Mouse (Mus musculus) layer of hippocampus, adult 18-20 months (tissue): ENCODE measurements at regions not wholly inside any gene's neighbourhood (a gene's known extent, or its start where the extent isn't known, plus 50 kb on each side); places are given as distances from the start of the nearest gene placed in this dataset.
A peak's percentile ranks its signal among the peaks of the same experiment; 100 is the strongest.

Experiments
- DNase-seq, 2 experiments: peaks; one replicate each; pipeline ENCODE4 v3.0.0; 2022; ENCODE audit warnings: low spot score in 2 of 2

DNA sequence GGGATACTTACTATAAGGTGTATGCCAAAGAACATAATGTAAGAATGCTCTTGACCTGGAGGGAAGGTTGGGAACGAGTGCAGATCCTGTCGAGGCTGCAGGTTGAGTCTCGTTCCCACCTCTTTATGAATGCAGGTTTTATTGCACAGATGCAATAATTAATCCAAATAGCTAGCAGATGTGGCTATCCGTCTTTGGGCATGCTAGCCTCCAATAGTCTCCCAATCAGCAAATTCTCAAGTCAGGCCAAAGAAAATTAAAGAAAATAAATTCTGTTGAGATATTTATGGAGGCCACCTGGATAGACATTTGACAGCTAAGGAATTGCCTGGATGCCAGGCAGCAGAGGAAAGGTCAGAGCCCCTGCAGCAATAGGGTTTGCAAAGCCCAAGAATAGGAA is 175.7 kb upstream of the Spag17 start:
- DNase-seq: no peak

DNA sequence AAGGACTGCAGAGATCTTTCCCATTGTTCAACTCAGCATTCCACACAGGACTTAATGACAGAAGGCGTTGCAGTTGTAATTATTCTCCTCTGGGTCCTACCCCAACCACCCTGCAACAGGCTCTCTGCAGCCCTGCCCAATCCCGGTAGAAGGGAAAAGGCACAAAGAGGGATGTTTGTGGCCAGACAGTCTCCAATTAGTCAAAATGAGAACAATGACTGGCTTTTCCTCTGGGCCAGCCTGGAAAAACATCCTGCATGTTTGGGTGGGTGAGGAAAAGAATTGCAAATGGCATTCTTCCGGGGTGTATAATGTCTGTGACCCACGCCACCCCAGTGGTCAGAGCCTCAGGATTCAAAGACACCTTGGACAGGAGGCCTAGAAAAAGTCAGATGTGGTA is 168.8 kb upstream of the Spag17 start:
- DNase-seq: no peak

DNA sequence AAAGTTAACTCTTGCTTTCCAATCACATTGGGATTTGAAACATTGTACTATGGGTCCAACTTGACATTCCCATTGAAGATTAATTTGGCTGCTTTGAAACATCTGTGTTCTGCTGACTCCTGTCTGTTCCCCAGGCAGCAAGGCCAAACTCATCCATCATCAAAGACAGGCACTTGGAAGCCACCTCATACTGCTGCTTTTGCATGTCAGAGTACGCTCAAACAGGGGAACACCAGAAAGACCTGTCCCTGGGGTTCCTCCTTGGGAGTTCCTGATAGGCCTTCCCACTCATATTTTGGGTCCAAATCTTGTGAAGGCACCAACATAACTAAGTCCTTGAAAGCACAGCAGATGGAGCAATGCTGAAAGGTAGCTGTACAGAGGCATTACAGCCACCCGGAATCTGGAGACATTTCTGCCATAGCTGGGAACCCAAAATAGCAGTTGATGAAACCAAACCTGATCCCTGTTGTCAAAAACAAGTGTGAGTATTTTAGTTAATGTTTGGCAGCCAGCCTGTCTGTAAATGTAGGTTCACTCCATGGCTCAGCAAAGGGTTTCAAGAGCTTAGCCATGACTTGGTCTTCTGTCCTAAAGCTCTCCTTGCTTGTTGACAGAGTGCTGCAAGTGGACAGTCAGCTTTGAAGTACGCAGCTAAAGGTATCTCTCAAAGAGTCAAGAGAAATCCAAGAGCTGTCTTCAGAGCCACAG is 147.0 kb upstream of the Spag17 start:
- DNase-seq: no peak

DNA sequence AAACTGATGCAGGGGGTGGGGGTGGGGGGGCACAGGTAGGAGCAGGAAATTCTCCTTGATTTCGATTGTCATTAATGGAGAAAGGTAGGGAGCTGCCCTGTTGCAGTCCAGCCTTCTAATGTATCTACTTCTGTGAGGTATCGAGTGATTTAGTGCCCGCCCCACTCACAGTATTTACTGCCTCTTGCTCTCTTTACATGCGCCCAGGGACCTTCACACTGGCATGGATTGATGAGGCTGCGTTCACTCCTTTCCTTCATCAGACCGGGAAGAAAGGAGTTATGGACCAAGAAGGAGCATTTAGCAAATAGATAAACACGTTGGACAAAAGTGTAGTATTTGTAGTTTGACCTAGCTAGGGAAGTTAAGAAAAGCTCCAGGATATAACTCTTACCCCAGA is 145.6 kb upstream of the Spag17 start:
- DNase-seq: no peak

DNA sequence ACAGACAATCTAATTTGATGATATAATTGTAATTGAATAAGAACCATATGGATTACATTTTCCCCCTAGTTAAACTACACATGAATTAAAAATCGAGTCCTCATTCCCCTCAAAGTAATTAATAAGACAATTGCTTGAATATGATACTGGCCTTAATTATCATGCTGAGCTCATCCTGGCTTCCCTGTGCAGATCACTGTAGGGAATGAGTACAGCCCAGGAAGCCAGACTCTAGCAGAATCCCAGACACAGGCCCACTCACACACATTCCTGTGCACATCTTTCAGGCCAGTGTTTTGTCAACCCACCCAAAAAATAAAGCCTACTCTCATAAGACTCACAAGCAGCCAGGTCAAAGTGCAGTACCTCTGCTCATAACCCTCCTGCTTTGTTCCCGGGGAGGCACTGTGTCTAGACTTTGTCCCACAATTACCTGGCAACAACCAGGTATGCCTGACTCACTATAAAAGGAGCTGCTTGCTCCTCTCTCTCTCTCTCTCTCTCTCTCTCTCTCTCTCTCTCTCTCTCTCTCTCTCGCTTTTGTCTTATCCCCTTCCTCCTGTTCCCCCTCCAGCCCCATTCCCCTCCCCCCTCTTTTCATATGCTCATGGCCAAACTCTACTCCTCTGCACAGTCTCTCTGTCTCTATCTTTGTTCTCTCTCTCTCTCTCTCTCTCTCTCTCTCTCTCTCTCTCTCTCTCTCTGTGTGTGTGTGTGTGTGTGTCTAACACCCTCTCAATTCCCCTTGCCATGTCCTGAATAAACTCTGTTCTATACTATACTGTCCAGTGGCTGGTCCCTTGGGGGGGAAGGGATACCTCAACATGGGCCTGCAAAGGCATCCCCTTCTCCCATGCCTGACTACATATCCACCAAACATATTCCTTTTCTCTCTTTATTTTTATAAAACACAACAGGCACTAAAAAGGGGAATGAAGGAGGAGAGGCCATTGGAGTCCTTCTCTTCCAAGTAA is 143.7 kb upstream of the Spag17 start:
- no peak for DNase-seq

DNA sequence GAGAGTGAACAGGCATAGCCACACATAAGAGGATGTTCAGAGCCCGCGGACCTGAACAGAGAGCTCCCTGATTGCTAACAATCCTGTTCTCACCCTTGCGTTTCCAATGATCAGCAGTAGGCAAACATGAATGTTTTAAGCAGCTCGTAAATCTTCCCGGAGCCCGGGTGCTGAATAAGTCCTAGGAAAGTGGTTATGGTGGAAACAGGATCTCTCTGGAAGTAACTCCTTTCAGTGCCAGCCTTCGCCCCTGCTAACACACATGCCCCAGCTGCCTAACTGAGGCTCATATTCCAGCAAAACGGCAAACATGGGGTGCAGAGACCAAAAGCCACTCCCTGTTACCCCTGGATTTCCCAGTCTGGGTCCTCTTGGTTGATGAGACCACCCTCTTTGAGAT is 135.5 kb upstream of the Spag17 start:
- DNase-seq: no peak

DNA sequence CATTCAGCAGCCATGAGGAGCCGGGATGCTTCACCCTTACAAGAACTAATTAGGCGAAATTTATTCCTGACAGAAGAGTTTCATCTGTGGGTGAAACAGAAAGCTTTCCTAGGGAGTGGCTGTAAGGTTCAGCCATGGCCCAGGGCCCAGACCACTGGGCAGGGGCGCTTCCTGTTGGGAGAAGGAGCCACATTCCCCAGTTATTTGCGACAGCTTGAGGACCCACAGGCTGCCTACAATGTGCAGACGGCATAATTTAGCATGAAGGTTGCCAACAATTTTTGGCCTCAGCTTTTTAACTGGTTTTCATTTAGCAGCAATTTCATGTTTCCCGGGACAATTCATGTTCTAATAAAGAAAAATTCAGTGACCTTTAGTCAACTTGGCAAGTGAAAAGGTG is 106.7 kb upstream of the Spag17 start:
- peak; percentile 9 to 44 for DNase-seq

DNA sequence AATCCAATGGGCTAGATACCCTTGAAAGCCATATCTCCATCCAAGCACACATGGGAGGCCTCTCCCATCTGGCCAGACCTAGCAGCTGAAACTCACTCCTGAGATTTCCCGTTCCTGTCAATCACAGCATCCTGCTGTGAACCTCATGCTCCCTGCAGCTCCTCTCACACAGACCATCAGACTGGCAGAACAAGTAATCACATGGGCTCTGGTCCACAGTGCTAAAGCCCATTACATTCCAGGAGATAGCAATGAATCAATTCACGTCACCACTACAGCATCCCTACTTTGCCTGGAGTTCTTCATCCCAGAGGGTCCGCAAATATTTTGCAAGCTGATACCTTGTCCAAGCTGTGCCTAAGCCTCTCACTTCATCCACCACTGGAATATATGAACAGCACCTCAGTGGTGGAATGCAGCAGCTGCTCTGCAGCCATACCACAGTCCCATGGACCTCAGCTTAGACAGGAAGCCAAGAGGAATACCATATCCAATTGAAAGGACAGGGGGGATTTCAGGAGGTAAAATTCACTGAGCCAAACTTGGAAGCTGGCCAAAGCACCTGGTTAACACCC is 99.2 kb upstream of the Spag17 start:
- no peak for DNase-seq

DNA sequence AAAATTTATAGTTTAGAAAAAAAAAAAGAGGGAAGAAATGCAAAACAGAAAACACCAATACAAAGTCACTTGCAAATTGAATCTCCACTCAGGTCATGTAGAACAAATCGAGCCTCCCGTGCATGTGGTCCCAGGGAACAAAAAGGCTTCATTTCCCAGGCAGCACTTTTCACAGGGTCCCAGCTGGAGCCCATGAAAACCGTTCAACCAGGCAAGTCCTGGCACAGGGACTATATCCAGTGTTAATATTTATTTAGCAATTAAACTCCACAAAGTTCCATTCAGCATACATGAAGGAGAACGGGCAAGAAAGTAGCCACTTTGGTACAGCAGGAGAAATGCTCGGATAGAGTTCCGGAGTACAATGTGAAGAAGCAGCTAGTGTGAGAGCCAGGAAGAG is 93.9 kb upstream of the Spag17 start:
- no peak for DNase-seq

DNA sequence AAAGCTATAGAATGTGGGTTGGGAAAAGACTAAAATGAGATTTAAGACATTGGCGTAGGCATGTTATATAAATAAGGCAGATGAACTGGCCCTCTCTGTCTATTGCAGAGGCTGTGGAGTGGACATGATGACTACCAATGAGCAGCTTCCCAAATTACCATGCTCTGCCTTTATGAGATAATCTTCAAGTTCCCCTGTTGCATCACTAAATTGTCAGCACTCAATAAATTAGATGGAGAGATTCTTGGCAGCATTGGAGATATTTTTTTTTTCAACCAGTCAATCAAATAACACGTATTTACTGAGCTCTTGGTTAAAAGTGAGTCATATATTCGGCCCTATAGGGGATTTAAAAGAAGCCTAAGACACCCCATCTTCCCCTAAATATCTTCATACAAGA is 91.6 kb upstream of the Spag17 start:
- DNase-seq: no peak

DNA sequence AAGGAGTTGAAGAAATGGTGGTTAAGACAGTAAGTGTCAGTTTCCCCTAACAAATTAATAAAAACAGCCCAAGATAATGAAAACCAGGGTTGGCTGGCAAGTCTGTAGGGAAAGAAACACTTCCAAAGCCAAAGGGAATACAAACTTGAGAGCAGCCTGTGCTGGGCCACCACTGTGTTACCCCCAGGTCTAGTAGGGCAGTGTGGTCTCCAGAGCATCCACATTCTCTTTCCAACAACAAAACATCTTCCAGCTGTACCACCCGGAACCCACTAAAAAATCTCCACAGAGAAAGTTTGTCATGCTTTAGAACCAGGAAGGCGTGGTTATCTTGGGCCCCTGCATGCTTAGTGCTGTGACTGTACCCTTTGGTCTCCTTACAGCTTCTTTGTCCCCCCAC is 89.4 kb upstream of the Spag17 start:
- DNase-seq: no peak

DNA sequence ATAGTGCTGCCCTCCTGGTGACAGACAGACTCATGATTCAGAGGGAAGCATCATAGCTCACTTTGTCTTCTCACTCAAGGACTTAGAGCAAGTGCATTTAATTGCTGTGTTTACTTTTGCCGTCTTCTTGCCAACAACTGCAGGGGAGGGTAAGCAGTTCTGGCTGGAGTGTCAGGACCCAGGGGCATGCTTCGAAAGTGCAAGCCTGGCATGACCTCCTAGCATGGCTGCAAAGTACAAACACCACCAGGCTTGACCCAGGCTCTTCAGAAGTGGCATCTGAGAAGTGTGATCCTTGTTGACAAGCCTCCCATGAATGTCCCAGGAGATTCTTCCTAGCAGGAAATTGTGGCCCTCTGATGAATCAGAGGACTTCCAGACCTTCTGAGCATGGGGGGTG is 87.4 kb upstream of the Spag17 start:
- no peak for DNase-seq

DNA sequence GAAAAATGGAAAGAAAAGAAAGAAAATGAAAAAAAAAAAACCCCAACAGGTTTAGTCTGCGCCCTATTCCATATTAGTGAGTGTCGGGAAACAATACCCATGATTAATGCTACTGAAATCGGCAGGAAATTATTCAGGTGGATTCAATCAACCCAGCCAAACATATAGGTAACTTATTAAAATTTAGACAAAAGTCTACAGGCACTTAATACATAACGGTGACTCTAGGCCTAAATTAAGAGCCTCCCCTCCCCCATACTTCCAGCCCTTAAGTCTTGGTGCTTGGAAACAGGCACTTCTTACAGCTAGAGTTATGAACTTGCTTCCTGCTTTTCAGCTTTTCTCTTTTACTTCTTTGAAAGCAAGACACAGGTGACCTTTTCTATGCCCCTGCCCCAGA is 74.7 kb upstream of the Spag17 start:
- DNase-seq: no peak

DNA sequence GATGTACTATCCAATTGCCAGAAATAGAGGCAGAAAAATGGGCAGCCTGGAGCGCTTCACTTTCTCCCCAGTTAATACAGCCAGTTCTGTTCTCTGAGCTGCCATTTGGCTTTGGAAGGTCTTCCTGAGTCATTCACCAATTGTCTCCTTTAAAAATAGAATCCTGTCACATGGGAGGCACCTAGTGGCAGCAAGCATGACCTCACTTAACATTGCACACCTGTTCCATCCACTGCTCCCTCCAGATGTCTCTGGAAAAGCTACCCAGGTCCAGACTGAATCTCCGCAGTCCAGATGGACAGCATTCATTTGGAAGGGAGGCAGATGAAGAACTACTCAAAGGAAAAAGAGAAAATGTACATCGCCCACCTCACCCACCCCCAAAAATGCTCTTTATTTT is 73.9 kb upstream of the Spag17 start:
- DNase-seq: peak in 1 of 2 experiments; percentile 2

DNA sequence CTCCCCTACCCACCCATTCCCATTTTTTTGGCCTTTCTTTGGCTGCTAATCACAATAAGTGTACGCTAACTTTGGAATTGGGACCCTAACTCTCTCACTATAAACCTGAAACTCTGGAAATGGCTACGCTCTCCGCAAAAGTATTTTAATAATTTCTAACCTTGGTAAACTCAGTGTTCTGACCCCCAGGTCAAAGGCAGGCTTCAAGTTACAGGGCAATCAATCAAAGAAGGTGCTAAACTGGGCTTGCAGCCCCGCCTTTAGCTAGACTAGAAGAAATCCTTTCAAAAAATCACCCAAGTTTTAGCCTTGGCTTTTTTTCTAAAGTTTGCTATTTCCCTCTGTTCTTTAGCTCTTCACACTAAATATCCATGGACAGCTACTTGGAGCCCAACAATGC is 72.4 kb upstream of the Spag17 start:
- no peak for DNase-seq

DNA sequence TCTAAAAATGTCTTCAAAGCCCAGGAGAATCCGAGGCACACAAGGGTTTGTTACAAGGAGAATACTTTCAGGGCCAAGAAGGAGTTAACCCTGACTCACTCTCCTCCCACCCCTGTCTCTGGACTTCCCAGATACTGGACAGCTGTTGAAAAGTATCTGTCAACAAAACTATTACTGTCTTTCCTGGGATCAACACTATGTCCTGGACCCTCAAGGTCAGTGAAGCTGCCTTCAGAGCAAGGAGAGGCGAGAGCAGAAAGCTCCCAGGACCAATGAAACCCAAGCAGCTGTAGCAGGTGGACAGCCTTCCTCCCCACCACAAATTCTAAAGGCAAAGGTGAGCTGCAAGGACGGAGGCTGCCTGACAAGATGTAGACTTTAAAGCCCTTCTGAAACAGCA is 70.1 kb upstream of the Spag17 start:
- no peak for DNase-seq

DNA sequence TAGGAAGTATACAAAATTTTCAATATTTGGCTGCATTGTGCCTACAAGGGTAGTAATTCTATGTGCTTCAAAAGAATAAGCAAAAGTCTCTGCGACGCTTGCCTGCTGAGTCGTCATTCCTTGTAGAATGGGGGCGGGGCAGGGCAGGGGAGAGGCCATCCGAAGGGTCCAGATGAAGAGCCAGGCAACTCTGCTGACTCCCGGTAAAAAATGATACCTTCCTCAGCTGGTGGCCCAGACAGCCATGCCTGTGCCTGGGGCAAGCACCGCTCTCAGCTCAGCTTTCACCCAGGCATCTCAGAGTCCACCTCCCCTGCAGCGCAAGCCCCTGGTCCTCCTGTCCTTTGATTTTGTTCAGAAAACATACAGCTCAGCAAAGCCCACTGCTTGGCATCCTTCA is 67.2 kb upstream of the Spag17 start:
- no peak for DNase-seq

DNA sequence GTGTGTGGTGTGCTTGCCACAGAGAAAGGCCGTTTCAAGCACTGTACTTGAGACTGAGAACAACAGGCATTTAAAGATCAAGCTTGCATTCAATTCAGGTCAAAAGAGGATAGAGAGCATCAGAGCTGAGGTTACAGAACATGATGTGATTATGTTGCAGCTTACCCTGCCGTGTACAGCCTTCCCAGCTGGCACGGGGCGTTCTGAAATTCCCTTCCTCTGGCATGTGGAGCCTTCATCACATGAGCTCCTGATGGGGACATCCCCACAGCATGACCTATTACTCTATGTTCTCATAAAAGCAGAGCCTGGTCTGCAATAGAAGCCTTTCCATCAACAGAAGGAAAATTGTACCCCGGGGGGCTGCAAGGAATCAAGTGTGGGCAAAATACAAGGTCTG is 62.5 kb upstream of the Spag17 start:
- no peak for DNase-seq

DNA sequence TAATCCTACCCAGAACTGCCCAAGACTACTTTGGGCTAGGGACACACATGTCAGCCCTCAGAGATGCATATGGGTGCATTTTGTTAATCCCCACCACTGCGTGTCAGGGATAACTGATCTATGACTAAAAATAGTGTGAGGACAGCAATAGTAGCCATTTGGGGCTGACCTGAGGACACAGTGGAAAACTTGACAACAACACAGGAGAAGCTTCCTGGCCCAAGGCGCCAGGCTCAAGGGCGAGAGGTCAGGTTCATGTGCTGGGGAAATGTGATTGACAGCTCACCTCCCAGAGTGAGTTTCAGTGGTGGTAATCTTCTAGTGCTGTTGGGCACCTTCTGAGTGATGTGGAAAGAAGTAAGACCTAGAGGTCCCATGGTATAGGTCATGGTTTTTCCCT is 62.0 kb upstream of the Spag17 start:
- no peak for DNase-seq
